Mouse (Mus musculus) gastrocnemius, postnatal 10 days (tissue): Measurements from ENCODE around the gene Hk3. TPM values are rescaled to one million over a fixed set of nuclear protein-coding genes. Genes with fewer than 3 reads are reported as not detected.

Experiments used
- DNase-seq: peaks from one replicate; pipeline ENCODE4 v3.0.0; 2021; ENCODE audit warnings: mixed read lengths
- total RNA-seq, 2 experiments: library from RNA; stranded (reverse); gene quantifications; 2 replicates each; pipeline ENCODE4 v1.2.3; 2021

Gene Hk3
- total RNA-seq, 2 experiments from 2014 or later: 0.85 to 1.3 TPM

DNA sequence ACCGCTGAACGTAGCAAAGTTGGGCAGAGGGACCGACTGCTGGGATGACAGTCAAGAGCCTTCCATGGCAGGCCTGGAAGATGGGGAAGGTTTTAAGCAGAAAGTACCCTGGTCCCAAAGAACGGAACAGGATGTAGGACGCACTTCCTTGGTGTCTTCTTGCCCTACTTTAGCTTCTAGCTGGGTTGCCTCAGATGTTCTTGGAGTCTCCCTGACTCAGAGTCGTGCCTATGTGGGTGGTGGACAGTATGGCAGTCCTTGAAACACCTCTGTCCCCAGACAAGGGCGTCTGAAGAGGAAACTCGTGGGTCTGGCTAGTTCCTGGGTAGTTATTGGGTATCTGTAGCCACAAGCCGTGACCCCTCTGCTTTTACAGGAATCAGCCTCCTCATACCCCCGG is 19.1 kb downstream of the Hk3 start:
- no peak for DNase-seq

DNA sequence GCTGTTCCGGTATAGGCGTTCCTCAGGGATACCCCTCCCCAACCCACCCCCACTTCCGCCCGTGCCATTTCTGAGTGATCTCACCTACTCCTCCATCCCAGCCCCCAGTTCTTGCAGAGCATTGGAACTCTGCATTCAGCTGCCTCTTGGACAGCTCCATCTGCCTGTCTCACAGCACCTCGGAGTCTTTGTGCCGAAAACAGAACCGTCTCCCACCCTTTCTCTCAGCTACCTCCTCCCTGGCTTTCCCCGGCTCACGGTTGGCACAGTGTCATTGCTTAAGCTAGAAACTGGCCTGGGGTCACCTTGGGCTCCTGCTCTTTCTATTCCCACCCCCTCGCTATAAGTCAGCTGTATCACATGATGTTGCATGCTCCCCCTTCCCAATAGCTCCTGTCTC is 20.8 kb downstream of the Hk3 start:
- no peak for DNase-seq

DNA sequence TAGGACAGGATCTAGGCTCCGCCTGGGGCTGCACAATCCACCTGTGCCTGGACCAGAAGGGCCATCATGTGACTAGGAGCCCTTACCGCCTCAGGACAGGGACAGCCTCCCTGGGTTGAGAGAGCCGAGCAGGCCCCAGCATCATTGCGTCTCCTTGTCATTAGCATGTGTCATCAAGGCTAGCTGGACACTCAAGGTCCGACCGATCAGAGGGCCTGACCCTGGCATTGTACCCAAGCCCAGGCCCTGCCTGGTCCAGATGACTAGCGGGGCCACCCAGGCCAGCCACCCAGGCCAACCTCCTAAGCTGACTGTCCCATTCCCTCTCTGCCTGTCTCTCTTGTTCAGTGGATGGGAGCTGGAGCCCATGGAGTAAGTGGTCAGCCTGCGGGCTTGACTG is 23.6 kb downstream of the Hk3 start:
- DNase-seq: no peak

DNA sequence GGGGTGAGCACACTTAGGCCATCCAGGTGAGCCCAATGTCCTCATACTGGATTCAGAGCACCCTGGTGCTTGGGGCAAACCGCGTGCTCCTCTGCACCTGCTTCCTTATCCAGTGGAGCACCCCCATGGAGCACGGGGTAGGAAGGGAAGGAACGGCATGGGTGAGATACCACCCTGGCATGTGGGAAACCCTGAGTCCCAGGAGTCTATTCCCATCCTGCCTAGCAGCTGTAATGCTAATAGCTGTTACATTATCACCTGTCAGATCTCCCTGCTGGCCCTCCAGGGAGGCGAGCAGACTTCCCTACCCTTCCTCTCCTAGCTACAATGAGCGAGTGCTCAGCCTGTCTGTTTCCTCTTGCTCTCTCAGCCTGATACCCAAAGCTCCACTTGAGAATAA is 26.0 kb downstream of the Hk3 start:
- DNase-seq: no peak

DNA sequence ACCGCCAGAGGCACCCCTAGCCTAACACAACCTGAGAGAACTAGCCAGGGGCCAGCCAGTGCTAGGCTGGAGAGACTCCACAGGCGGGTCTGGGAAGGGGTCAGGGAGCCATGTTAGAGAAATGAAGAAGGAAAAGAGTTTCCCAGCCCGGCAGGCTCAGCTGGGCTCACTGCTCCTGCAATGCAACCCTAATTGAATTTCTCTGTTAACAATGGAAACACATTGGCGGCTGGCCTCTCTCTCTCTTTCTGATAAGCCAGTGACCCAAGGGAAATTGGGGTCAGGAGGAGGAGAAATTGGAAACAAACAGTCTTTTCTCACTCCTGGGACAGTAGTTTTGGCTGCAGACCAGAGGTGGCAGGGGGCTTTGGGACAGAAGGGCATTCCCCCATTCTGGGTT is 26.6 kb downstream of the Hk3 start:
- DNase-seq: no peak

DNA sequence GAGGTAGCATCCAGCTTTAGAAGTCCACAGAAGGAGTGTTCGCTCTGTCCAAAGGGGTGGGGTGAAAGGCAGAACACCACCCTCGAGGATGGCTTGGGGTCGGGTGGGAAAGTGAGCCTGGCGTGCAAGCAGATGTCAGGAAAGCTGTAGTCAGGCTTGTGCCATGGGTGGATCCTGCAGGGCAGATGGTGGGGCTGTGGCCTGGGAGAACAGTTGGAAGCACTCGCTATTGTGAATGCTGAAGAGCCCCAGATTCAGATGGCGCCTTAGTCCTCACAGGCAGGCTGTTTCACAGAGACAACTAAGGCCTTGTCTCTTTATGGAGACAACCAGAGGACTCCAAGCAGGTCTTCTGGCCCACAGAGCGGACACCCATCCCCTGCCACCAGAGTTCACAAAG is 29.0 kb downstream of the Hk3 start:
- no peak for DNase-seq

DNA sequence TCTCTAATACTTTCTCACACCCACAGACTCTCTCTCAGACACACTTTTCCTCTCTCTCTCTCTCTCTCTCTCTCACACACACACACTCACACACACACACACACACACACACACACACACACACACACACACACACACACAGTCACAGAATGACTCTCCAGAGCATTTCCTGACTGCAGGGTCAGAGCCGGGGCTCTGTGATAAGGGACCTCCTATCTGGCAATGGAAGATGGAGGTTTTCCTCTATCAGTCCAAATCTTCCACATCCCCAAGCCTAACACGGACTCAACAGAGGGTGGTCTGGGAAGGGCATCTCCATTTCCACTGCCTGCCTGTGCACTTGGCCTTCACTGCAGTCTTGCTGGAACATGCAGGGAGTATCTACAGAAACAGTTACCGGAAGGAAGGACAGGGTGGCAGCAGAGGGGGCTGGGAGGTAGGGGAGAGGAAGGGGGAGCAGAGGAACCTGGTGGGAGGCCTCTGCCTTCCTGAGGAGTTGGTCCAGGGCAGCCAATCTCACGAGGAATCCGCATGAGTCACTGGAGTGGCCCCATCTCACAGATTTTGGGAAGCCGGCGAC is 32.9 kb downstream of the Hk3 start:
- no peak for DNase-seq

DNA sequence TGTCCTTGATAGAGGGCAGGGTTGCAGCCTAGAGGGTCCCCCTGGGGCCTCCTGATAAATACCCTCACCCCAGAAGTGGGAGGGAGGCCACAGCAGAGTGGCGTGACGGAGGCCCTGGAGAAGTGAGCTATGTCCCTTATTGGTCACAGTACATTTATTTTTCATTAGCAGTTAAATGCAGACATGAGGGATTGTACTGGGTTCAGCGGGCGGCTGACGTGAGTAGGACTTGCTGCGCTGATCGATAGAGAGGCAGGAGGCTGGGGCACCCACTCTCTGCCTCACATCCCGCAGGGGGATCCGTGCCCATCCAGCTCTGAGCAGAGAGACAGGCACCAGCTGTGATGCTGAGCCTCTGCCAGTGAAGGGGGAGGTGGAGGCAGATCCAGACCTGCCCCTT is 33.8 kb downstream of the Hk3 start:
- no peak for DNase-seq

DNA sequence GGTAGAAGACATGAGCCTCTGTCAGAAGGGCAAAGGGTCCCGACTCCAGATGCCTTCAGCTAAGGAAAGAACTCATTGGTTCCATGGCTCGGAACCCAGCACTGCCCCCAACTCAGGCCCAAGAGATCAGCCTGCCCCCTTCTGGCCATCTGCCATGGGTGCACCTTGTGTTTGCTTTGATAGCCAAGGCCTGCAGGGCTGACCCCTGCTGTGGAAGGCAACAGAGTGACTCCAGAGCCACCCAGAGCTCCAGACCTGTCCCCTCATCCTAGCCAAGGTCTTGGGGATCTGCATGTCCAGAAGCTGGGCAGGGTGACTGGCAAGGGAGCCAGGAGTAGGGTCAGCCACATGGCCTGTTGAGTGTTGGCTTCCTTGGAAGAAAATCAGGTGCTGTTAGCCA is 37.6 kb downstream of the Hk3 start:
- no peak for DNase-seq

DNA sequence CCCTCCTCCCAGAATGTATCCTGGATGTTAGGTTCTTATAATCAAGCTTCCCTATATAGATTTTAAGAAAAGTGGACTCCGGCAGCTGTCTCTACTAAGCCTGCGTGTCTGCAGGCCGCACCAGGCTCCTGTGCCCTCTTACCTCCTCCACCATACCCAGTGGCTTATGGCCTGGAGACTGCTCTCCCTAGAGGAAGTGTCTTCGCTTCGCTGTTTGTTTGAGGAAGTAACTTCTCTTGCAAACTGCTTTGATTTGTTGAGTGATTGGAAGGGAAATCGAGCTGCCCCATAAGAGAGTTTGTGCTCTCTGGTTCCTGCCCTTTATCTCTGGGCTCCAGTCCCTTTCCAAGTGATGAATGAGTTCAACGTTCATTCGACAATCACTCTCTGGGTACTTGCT is 38.2 kb downstream of the Hk3 start:
- DNase-seq: no peak

DNA sequence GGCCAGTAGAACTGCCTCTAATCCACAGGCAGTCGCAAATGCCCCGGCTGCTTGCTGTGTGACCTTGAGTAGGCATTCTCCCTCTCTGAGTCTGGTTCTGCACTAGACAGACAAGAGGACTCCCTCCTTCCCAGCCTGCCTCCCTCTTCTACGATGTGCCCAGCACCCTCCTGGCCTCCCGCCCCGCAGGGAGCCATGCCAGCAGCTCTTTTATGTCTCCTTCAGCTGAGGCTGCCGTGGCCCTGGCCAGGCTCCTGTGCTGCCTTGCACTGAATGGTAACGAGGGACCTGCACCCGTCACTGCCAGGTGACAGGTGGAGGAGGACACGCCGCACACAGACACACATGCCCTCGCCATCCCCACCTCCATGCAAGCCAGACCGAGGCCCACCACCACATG is 40.2 kb downstream of the Hk3 start:
- no peak for DNase-seq

DNA sequence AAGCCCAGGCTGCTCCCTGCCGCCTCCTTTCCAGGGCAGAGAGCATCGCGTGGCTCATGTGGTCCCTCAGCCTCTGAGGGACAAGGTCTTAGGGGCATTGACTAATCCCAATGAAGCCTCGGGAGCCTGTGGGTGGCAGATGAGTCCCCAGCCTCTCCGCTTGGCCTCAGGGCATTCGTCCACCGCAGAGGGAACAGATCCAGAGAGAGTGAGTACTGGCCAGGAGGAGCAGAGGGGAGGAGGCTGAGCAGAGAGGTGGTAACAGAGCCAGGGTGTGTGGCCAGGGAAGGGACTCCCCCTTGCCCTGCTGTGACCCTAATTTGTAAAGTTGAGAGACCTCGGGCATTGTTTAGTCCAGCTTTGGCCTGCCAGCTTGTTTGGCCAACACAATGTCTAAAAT is 42.4 kb downstream of the Hk3 start:
- DNase-seq: peak; percentile 20

DNA sequence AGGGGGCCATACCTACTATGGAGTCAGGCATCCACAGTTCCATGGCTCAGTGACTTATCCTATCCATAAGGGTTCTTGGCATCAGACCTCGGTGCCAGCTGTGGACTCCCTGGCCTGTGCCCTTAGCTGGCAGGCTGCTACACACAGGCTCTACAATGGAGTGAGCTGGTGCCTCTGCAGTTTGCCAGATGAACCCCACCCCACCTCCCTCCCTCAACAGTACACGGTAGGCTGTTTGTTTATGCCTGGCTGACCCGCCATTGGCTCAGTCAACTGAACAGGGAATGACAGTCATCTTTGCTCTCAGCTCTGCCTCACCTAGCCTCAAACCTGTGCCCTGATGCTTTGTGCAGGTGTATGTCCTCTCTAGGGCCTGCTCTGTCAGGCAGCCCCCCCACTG is 45.6 kb downstream of the Hk3 start:
- no peak for DNase-seq

DNA sequence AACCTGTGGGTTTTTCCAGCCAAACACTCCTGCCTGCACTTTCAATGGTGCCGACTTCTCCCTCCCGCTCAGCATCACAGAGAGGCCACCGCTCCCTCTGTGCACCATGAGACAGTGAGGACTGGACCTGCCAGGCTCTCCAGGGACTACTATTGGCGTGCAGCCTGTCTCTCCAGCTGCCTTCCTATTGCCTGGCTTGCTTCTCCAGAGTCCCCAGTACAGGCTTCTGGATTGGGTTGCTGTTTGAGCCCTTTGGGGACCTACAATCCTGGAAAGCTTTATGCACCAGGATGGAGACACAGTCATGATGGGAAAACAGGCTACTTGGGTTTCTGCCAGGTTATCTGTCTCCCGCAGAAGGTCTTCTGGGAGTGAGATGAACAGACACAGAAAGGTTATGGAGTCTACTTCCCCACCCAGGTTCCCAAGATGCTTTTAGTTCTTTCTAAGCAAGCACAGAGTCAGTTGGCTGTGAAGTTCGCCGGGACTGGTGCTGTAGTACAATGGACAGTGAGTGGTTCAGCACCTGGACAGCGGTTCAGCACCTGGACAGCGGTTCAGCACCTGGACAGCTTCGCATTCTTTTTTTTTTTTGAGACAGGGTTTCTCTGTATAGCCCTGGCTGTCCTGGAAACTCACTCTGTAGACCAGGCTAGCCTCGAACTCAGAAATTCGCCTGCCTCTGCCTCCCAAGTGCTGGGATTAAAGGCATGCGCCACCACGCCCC is 50.5 kb downstream of the Hk3 start:
- peak; percentile 48 for DNase-seq

DNA sequence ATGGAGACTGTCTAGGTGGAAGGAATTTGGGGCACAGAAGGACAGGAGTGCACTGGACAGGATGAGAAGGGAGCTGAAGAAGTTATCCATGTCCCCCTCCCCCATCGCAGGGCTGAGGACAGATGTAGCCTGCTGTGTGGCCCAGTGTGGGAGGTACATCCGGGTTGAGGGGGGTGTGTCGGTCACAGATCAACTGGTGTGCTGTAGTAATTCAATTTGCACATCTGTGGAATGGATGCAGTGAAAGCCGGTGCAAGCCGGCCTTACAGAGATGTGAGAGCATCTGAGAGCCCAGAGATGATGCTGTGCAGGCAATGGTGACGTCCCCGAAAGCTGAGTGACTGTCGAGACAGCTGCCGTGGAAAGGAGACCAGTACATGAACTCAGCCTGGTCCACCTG is 51.7 kb downstream of the Hk3 start:
- DNase-seq: no peak

DNA sequence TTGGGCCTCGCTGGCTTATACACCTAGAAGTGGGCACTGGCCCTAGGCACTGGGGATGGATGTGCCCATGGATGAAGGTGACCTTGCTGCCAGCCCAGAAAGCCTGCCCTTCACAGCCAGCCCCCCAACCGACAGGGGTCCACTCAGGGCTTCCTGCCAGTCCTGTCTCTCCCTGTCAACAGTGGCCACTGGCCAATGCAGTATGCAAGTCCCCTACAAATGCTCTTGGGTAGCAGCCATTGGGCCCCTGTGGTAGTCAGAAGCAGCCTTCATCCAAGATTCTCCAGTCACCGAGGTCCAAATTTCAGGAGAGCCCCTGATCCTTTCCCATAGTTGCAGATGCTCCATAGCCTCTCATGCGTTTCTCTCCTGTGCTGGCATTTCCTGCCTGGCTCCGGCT is 52.5 kb downstream of the Hk3 start:
- DNase-seq: no peak

DNA sequence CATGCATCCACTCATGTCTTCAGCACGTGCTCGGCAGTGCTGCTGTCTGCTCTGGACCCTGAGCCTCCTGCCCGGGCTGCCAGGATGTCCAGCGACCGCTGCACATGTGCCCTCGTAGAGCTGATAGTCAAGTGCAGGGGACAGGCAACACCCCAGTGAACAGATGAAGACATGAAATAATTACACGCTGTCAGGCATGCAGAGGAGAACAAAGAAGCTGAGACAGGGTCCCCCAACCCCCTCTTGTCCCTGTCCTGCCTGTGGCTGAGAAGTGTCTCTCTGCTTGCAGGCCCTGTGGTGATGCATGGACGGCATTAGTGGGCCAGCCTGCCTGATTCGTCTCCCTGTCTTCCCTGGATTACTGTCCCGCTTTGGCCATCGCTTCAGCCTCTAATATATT is 53.7 kb downstream of the Hk3 start:
- DNase-seq: no peak

DNA sequence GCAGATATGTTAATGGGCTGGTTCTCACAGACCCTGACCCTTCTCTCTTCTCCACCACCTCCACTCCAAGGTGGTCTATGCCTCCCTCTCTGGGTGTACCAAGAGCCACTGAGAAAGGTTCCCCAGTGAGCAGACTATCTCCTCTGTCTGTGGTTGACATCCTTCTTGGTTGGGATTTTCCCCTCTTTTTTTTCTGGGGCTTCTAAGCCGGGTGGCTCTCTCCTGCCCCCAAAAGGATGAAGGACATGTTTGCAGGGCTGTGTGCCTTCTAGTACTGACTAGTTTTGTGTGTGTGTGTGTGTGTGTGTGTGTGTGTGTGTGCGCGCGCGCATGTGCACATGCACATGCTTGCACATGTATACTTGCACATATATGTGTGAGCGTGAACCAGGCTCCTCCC is 55.9 kb downstream of the Hk3 start:
- no peak for DNase-seq

DNA sequence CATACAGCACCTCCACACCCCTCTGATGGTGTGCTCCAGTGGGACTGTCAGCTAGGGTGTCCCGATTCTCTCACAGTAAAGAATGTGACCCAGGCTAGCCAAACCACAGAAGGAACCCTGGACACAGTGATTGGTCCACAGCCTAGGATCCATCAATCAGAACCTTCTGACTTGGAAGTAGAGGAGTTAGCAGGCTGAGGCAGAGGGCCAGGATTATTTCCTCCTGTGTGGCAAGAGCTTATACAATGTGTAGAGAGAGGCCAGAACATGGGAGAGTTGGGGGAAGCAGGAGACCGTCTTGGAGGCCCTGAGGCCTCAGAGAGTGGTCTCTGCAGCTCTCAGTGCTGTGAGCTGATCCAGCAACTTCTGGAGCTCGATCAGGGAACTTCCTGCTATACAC is 60.7 kb downstream of the Hk3 start:
- no peak for DNase-seq

DNA sequence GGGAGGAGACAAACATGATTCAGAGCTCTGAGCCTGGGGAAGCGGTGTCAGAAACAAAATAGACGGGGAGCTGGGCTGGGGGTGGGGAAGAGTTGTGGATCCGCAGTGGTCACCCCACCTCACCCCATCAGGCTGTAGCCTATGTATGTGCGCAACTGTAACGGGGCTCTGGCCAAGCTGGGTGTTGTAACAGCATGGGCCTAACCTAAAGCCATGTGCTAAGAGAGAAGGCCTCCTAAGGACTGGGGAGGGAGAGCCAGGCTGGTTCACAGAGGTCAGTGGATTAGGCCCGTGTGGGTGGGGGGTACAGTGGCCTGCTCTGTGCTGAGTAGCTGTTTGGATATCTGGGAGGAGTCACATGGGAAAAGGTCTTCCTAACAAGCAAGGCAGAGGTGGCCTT is 61.3 kb downstream of the Hk3 start:
- DNase-seq: no peak

DNA sequence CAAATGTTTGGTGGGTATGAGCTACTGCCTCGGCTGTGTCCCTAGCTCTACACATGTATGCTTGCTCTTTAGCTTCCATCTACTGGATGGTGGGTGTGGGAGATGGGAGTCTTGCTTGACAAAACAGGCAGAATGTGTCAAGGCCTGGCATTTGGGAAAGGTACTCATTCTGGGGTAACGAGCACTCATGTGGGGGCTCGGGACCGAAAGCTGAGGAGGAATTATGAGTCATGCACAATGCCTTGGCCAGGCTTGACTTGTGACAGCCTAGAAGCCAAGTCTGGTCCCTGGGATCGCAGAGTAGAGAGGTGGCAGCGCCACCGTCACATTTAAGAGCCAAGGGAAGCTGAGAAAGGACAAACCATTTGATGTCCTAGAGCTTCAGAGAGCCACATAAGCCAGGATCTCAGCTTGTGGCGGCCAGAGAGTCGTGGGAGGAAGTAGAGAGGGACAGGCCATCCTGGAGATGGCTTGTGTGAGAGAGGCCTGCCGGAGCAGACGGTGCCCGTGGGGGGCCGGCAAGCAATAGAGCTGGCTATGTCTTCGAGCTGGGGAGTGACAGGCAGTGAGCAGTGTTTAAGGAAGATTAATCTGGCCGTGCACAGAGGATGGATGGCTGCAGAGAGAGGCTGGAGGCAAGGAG is 62.0 kb downstream of the Hk3 start:
- no peak for DNase-seq

DNA sequence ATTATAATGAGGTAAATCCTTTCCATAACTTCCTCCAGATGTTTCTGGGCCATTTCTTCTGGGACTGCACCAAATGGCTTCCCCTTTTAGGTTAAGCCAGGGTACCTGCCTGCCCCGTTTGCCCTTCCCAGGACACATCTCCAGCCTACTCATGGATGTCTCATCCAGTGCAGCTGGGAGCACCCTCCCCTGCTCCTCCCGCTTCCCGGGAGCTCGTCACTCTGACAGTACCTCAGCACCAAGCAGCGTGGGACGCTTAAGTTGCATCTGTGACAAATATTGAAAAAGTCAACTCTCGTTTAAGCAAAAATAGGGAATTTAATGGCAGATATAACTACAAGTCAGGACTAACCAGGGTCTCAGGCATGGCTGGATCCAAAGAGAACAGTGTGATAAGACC is 63.9 kb downstream of the Hk3 start:
- no peak for DNase-seq
